Mouse (Mus musculus): ENCODE measurements around the gene Mdga1.
"Not testable (repeated sequence)": the region's sequence is repeated elsewhere in the genome, so short reads cannot be mapped to it uniquely, and the experiment has no call there.

Mdga1 gene

GRCm38 (mm10) chr17:29800096-29800455 lies 169.8 kb downstream of the Mdga1 start:
- no peak for DNase-seq (ENCODE audit: low spot score in 2 of 2)

GRCm38 (mm10) chr17:29799398-29800095 lies 170.3 kb downstream of the Mdga1 start:
- DNase-seq (ENCODE audit: low spot score in 2 of 2), result no peak

- no peak for DNase-seq (ENCODE audit: low spot score in 2 of 2)
Measured at GRCm38 (mm10) chr17:29798151-29798550, 171.7 kb downstream of the Mdga1 start.

- no peak for DNase-seq (ENCODE audit: low spot score in 2 of 2)
Measured at GRCm38 (mm10) chr17:29796787-29797186, 173.1 kb downstream of the Mdga1 start.

GRCm38 (mm10) chr17:29796086-29796485 lies 173.8 kb downstream of the Mdga1 start:
- peak; percentile 47 to 65 for DNase-seq (ENCODE audit: low spot score in 2 of 2)

- no peak for DNase-seq (ENCODE audit: low spot score in 2 of 2)
Measured at GRCm38 (mm10) chr17:29795050-29795770, 174.7 kb downstream of the Mdga1 start.

- DNase-seq (ENCODE audit: low spot score in 2 of 2), result no peak
Measured at GRCm38 (mm10) chr17:29791531-29792050, 178.3 kb downstream of the Mdga1 start.

GRCm38 (mm10) chr17:29790231-29790740 lies 179.6 kb downstream of the Mdga1 start:
- DNase-seq (ENCODE audit: low spot score in 2 of 2), result no peak

- DNase-seq (ENCODE audit: low spot score in 2 of 2), result no peak
Measured at GRCm38 (mm10) chr17:29789715-29790114, 180.2 kb downstream of the Mdga1 start.

GRCm38 (mm10) chr17:29788573-29788972 lies 181.3 kb downstream of the Mdga1 start:
- no peak for DNase-seq (ENCODE audit: low spot score in 2 of 2)

- DNase-seq (ENCODE audit: low spot score in 2 of 2), result no peak
Measured at GRCm38 (mm10) chr17:29784820-29785219, 185.1 kb downstream of the Mdga1 start.

GRCm38 (mm10) chr17:29781472-29781871 lies 188.4 kb downstream of the Mdga1 start:
- not testable (repeated sequence) for DNase-seq (ENCODE audit: low spot score in 2 of 2)

GRCm38 (mm10) chr17:29778021-29778420 lies 191.9 kb downstream of the Mdga1 start:
- no peak for DNase-seq (ENCODE audit: low spot score in 2 of 2)
